Mouse (Mus musculus) thymus, postnatal 4 days (tissue): ENCODE results near the gene Atmin.
A peak's percentile ranks its signal among the peaks of the same experiment; 100 is the strongest.

Experiments
- DNase-seq: peaks from one replicate; pipeline ENCODE4 v3.0.0; 2021

Atmin gene

GRCm38 (mm10) chr8:116943161-116943554 is at the start of gene Atmin:
Gene Atmin, plus strand, starts transcription at chr8:116943393.
- peak; percentile 90 for DNase-seq

GRCm38 (mm10) chr8:116893938-116894337 is 49.3 kb upstream of the Atmin start:
- DNase-seq = no peak

GRCm38 (mm10) chr8:116895521-116895920 is 47.7 kb upstream of the Atmin start:
- no peak for DNase-seq

- no peak for DNase-seq
These were observed 38.5 kb upstream of the Atmin start for GRCm38 (mm10) chr8:116904736-116905135.

- peak; percentile 25 for DNase-seq
These were observed 37.9 kb upstream of the Atmin start for GRCm38 (mm10) chr8:116905252-116905651.

GRCm38 (mm10) chr8:116905836-116906235 is 37.4 kb upstream of the Atmin start:
- DNase-seq = no peak

- DNase-seq = peak; percentile 77
These were observed 22.2 kb upstream of the Atmin start for GRCm38 (mm10) chr8:116921005-116921336.

GRCm38 (mm10) chr8:116921337-116922059 is 21.7 kb upstream of the Atmin start, which contains the start of the genes Cmc2 and Cenpn:
Gene Cmc2, minus strand, starts transcription at chr8:116921455.
Gene Cenpn, plus strand, starts transcription at chr8:116921730.
- peak; percentile 95 for DNase-seq

GRCm38 (mm10) chr8:116922060-116922757 is 21.0 kb upstream of the Atmin start:
- no peak for DNase-seq

GRCm38 (mm10) chr8:116923526-116923925 is 19.7 kb upstream of the Atmin start:
- peak; percentile 51 for DNase-seq

- DNase-seq = peak; percentile 88
These were observed 15.3 kb upstream of the Atmin start for GRCm38 (mm10) chr8:116927880-116928279.

- DNase-seq = no peak
These were observed 14.6 kb upstream of the Atmin start for GRCm38 (mm10) chr8:116928588-116928987.

GRCm38 (mm10) chr8:116934976-116935375 is 8.2 kb upstream of the Atmin start:
- DNase-seq = no peak

GRCm38 (mm10) chr8:116935506-116935905 is 7.7 kb upstream of the Atmin start:
- DNase-seq = no peak

GRCm38 (mm10) chr8:116942284-116943058 is 722 bp upstream of the Atmin start:
- no peak for DNase-seq

GRCm38 (mm10) chr8:116943555-116944384 is 577 bp downstream of the Atmin start:
- peak; percentile 59 for DNase-seq

GRCm38 (mm10) chr8:116944385-116944696 is 1.1 kb downstream of the Atmin start:
- DNase-seq = no peak

- no peak for DNase-seq
These were observed 2.1 kb downstream of the Atmin start for GRCm38 (mm10) chr8:116945169-116945910.

GRCm38 (mm10) chr8:116946268-116946838 is 3.2 kb downstream of the Atmin start:
- peak; percentile 37 for DNase-seq

GRCm38 (mm10) chr8:116946851-116947250 is 3.7 kb downstream of the Atmin start:
- DNase-seq = no peak

- DNase-seq = no peak
These were observed 4.4 kb downstream of the Atmin start for GRCm38 (mm10) chr8:116947589-116947988.

GRCm38 (mm10) chr8:116951369-116951768 is 8.2 kb downstream of the Atmin start:
- no peak for DNase-seq
